Mouse (Mus musculus): ENCODE data around the gene Gm42417. TPM values are rescaled to one million over a fixed set of nuclear protein-coding genes. Genes with fewer than 3 reads are reported as not detected.

The Gm42417 gene
- total RNA-seq, 4 experiments from 2014 or later: 132 to 332 (median 244) TPM

Small RNA genes lying within 50 kb of the gene (microRNA-seq; reads per million reads assigned to microRNA genes)
- gene Gm47280: not detected

Other genes starting within 250 kb of the Gm42417 start
- gene Arid5a, start 231.7 kb downstream of the Gm42417 start, total RNA-seq (2022): 10 to 100 TPM in 2 of 4 experiments, 1 to 10 TPM in 2; 4.7 to 16.6 (median 9.9) TPM
- 10 to 100 TPM; 46.9 to 76.4 (median 65.2) TPM for gene Kansl3, start 170.2 kb downstream of the Gm42417 start, total RNA-seq (2022)
- gene Fer1l5, start 167.1 kb downstream of the Gm42417 start, total RNA-seq (2022): not detected
- 10 to 100 TPM; 26.3 to 29.4 (median 27.8) TPM for gene Lman2l, start 94.2 kb downstream of the Gm42417 start, total RNA-seq (2022)
- gene Cnnm4, start 67.8 kb downstream of the Gm42417 start, total RNA-seq (2022): 1 to 10 TPM; 3.7 to 5.2 (median 4.7) TPM
- gene Cnnm3, start 27.6 kb downstream of the Gm42417 start, total RNA-seq (2022): 10 to 100 TPM in 3 of 4 experiments, 1 to 10 TPM in 1; 8.6 to 16.3 (median 11.7) TPM
- gene Ankrd23, start 2.5 kb downstream of the Gm42417 start, total RNA-seq (2022): 100 to 1,000 TPM; 251 to 540 (median 405) TPM
- 1 to 10 TPM; 5.4 to 8.2 (median 7.1) TPM for gene Ankrd39, start 8.0 kb upstream of the Gm42417 start, total RNA-seq (2022)
- gene Sema4c, start 18.9 kb upstream of the Gm42417 start, total RNA-seq (2022): 10 to 100 TPM; 10.8 to 13.4 (median 11.2) TPM
- gene Fam178b, start 143.8 kb upstream of the Gm42417 start, total RNA-seq (2022): under 1 TPM in 2 of 4 experiments, not detected in 2; 0.44 to 0.62 TPM
- gene Cox5b, start 152.0 kb upstream of the Gm42417 start, total RNA-seq (2022): 1,000 to 10,000 TPM; 1,794 to 2,512 (median 2,152) TPM
- not detected for gene 4933424G06Rik, start 170.7 kb upstream of the Gm42417 start, total RNA-seq (2022)
- 10 to 100 TPM; 84.9 to 97.9 (median 92.4) TPM for gene Actr1b, start 175.0 kb upstream of the Gm42417 start, total RNA-seq (2022)
- gene Zap70, start 222.4 kb upstream of the Gm42417 start, total RNA-seq (2022): under 1 TPM in 2 of 4 experiments, not detected in 2; 0.20 to 0.78 TPM